Mouse (Mus musculus) thymus, adult 2 months (tissue): Measurements from ENCODE around the gene Sbk1. TPM values are rescaled to one million over a fixed set of nuclear protein-coding genes. Genes with fewer than 3 reads are reported as not detected.
A peak's percentile ranks its signal among the peaks of the same experiment; 100 is the strongest.

ENCODE experiments used
- DNase-seq: peaks from one replicate; pipeline ENCODE4 v3.0.0; 2021
- H3K27ac ChIP-seq: fragments of 200-500 bp; 2 replicates; pipeline ENCODE4 v1.5.1; 2012; ENCODE audit warnings: low read length, control low read depth; ENCODE audit not compliant: control insufficient read depth, insufficient read depth
- H3K27me3 ChIP-seq: fragments of 200-500 bp; 2 replicates; pipeline ENCODE4 v1.6.1; 2012; ENCODE audit warnings: mild to moderate bottlenecking, low read length, moderate library complexity, mixed read lengths; ENCODE audit not compliant: control insufficient read depth, insufficient read depth
- H3K36me3 ChIP-seq: fragments of 200-500 bp; 2 replicates; pipeline ENCODE4 v1.6.1; 2012; ENCODE audit warnings: mild to moderate bottlenecking, low read length, moderate library complexity; ENCODE audit not compliant: control insufficient read depth, insufficient read depth
- H3K4me1 ChIP-seq: fragments of 200-500 bp; replicated peaks from 2 replicates; pipeline ENCODE4 v1.6.1; 2012; ENCODE audit warnings: low read length; ENCODE audit not compliant: control insufficient read depth, insufficient read depth
- H3K4me3 ChIP-seq: fragments of 200-500 bp; 2 replicates; pipeline ENCODE4 v1.5.1; 2012; ENCODE audit warnings: mild to moderate bottlenecking, low read length, control low read depth, moderate library complexity; ENCODE audit not compliant: control insufficient read depth, insufficient read depth
- CTCF ChIP-seq: fragments of 200-500 bp; IDR thresholded peaks from 2 replicates; pipeline ENCODE4 v1.5.1; 2012; ENCODE audit warnings: mild to moderate bottlenecking, control low read depth, low read length, moderate library complexity, borderline replicate concordance; ENCODE audit not compliant: control insufficient read depth, poor library complexity, insufficient read depth; ENCODE audit errors: extremely low read depth
- POLR2A ChIP-seq: fragments of 200-500 bp; IDR thresholded peaks from 2 replicates; pipeline ENCODE4 v1.6.1; 2012; ENCODE audit warnings: mild to moderate bottlenecking, low read length, control low read depth, moderate library complexity; ENCODE audit not compliant: control insufficient read depth, poor library complexity, insufficient read depth; ENCODE audit errors: extremely low read depth
- WGBS: fragments of 180-500 bp; shearing (Covaris S2); methylation state at CpG from one replicate; pipeline ENCODE4 v1.1.7; 2018; 5-methylcytosine and 5-hydroxymethylcytosine counted together
- polyA plus RNA-seq: library from polyadenylated mRNA; depleted of rRNA; stranded (reverse); fragments of >200 nt; gene quantifications from 2 replicates; pipeline ENCODE4 v1.2.3, GENCODE M21; 2012

The Sbk1 gene
- polyA plus RNA-seq, 1 experiment: 82.0 TPM

GRCm38 (mm10) chr7:126236083-126236793 lies 36.2 kb upstream of the Sbk1 start:
- peaks cover 17% of the 10 kb centered on the region for H3K4me1 ChIP-seq
- 0 out of 2 replicates have a peak overlapping the region, but pooled peaks have one; percentile 12 for H3K27ac ChIP-seq
- no peaks in the 10 kb centered on the region for H3K36me3 ChIP-seq
- TF ChIP-seq CTCF (no peak), POLR2A (no peak)
- no peak overlapping the region for H3K4me3 ChIP-seq
- peak; percentile 27 for DNase-seq
- H3K27me3 ChIP-seq: no peaks in the 10 kb centered on the region
- 7% methylated on average over 11 of the region's 11 CpGs for WGBS

- TF ChIP-seq POLR2A: no peak
- no peak for TF ChIP-seq CTCF
- H3K36me3 ChIP-seq: no peaks in the 10 kb centered on the region
- DNase-seq: no peak
- H3K27ac ChIP-seq: no peak overlapping the region
- H3K27me3 ChIP-seq: no peaks in the 10 kb centered on the region
- peaks cover 15% of the 10 kb centered on the region for H3K4me1 ChIP-seq
- 49% methylated on average over 5 of the region's 5 CpGs for WGBS
- H3K4me3 ChIP-seq: no peak overlapping the region
These were observed 35.6 kb upstream of the Sbk1 start for GRCm38 (mm10) chr7:126236794-126237192.

GRCm38 (mm10) chr7:126240814-126241360 lies 31.5 kb upstream of the Sbk1 start:
- Histone ChIP-seq H3K4me3 (no peak overlapping the region), H3K4me1 (peaks cover 15% of the 10 kb centered on the region), H3K36me3 (no peaks in the 10 kb centered on the region), H3K27me3 (no peaks in the 10 kb centered on the region), H3K27ac (no peak overlapping the region)
- 90% methylated on average over 14 of the region's 14 CpGs for WGBS
- no peak for DNase-seq
- TF ChIP-seq POLR2A: no peak
- TF ChIP-seq CTCF: no peak

- no peak overlapping the region for H3K4me3 ChIP-seq
- TF ChIP-seq CTCF (no peak), POLR2A (no peak)
- no peaks in the 10 kb centered on the region for H3K36me3 ChIP-seq
- no peaks in the 10 kb centered on the region for H3K27me3 ChIP-seq
- H3K4me1 ChIP-seq: 0 out of 2 replicates have a peak, but pooled peaks cover 3% of the 10 kb centered on the region
- WGBS: 55% methylated on average over 6 of the region's 6 CpGs
- no peak overlapping the region for H3K27ac ChIP-seq
- no peak for DNase-seq
These were observed 28.2 kb upstream of the Sbk1 start for GRCm38 (mm10) chr7:126244168-126244750.

GRCm38 (mm10) chr7:126248088-126248487 lies 24.3 kb upstream of the Sbk1 start:
- H3K36me3 ChIP-seq: no peaks in the 10 kb centered on the region
- H3K27ac ChIP-seq: no peak overlapping the region
- DNase-seq: no peak
- TF ChIP-seq POLR2A (no peak), CTCF (no peak)
- H3K4me3 ChIP-seq: no peak overlapping the region
- 50% methylated on average over 6 of the region's 6 CpGs for WGBS
- H3K4me1 ChIP-seq: 0 out of 2 replicates have a peak, but pooled peaks cover 3% of the 10 kb centered on the region
- H3K27me3 ChIP-seq: no peaks in the 10 kb centered on the region

GRCm38 (mm10) chr7:126248641-126249141 lies 23.7 kb upstream of the Sbk1 start:
- TF ChIP-seq CTCF: no peak
- no peak for TF ChIP-seq POLR2A
- H3K4me3 ChIP-seq: no peak overlapping the region
- no peak for DNase-seq

More at GRCm38 (mm10) chr7:126248641-126249141, 23.7 kb upstream of the Sbk1 start:
- Histone ChIP-seq H3K27me3 (no peaks in the 10 kb centered on the region), H3K36me3 (no peaks in the 10 kb centered on the region), H3K4me1 (0 out of 2 replicates have a peak, but pooled peaks cover 3% of the 10 kb centered on the region), H3K27ac (no peak overlapping the region)
- 86% methylated on average over 17 of the region's 17 CpGs for WGBS
